Mouse (Mus musculus) gastrocnemius, adult 8-10 months (tissue): ENCODE results near the gene Mdga2. TPM values are rescaled to one million over a fixed set of nuclear protein-coding genes. Genes with fewer than 3 reads are reported as not detected.

Experiments used
- DNase-seq, 2 experiments: peaks; one replicate each; pipeline ENCODE4 v3.0.0; 2022; ENCODE audit warnings: low spot score in 2 of 2
- total RNA-seq, 4 experiments: library from RNA; stranded (reverse); gene quantifications; 2 replicates each; pipeline ENCODE4 v1.2.4; 2022

Mdga2 gene
- total RNA-seq, 4 experiments from 2014 or later: 0.04 to 2.0 (median 0.15) TPM; not detected in 1

DNA sequence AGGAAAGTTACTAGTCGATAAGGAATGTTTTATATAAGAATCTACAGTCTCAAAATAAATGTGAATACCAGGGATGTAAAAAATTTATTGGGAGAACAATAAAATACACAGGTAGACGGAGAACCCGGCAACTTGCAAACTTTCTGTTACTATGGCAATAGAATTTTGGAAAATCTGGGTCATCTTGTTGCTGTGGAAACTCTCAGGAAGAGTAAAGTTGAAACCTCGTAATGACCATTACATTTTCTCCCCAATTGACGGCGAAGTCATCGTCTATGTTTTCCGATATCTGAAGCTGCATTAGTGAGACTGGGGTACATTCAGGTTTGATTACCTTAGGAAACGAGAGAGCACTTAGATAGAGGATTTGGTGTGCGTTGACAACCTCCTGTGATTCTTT, 514.0 kb downstream of the Mdga2 start:
- no peak for DNase-seq

DNA sequence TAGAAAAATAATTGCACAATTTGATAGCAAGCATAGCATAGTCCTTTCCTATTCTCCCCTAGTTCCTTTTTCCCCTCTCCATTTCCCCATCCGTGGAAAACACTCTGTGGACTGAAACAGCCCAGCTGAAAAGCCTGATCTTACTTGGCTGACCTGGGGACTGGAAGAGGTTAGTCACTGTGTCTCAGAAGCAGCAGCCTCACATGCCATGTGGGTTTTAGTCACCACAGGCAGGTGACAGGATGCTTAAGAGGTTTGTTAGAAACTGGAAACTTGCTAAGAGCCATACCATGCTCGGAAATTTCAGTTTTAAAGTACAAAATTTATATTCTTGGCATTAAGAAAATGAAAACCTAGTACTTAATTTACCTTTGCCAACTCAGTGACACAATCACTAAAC, 514.9 kb downstream of the Mdga2 start:
- DNase-seq: no peak

DNA sequence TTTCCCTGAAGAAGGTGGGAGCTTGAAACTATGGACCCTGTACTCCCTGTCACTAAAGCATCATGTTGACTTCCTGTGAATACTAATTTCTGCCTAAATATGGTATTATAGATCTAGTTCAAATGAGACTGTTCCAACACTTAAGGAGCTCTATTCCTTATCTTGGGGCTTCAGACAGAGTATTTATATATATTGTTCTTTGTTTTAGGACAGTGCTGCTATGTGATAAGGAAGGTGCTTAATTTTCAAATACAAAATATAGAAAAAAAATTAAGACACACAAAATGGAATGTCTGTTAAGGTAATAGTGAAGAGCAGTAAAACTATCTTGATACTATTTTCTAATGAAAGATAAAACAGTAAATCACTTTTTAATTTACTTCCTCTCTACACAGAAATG, 517.3 kb downstream of the Mdga2 start:
- no peak for DNase-seq

DNA sequence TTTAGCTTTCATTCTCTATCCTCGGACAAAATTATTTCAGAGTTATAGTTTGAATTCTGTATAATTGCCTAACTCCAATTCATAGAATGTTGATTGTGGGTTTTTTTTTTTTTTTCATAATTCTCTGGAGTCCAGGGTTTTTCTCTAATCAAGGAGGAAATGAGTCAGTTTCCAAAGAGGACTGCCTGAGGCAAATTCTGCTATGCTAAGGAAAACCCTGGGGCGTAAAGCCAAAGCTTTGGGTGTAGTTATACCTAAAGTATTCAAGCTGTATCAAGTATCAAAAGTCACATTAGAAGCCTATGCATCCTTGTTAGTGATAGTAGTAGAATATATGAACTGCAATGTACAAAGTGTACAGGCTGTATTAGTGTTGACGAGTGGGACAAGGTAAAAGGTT, 519.6 kb downstream of the Mdga2 start:
- no peak for DNase-seq

DNA sequence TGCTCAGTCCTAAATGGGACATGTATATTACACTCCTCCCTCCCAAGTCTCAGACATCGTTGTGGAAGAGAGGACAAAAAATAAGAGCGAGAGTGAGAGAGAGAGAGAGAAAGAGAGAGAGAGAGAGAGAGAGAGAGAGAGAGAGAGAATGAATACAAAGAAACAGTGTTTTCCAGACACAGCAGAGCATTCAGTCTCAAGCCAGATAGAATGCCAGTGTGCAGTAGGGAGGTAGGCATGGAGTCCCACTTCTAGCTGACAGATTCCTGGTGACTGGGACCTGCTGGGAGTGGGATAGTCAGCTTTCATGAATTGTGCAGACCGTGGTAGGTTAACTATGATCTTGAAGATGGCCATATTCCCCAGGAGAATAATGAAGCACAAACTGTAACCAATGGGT, 542.8 kb downstream of the Mdga2 start:
- no peak for DNase-seq

DNA sequence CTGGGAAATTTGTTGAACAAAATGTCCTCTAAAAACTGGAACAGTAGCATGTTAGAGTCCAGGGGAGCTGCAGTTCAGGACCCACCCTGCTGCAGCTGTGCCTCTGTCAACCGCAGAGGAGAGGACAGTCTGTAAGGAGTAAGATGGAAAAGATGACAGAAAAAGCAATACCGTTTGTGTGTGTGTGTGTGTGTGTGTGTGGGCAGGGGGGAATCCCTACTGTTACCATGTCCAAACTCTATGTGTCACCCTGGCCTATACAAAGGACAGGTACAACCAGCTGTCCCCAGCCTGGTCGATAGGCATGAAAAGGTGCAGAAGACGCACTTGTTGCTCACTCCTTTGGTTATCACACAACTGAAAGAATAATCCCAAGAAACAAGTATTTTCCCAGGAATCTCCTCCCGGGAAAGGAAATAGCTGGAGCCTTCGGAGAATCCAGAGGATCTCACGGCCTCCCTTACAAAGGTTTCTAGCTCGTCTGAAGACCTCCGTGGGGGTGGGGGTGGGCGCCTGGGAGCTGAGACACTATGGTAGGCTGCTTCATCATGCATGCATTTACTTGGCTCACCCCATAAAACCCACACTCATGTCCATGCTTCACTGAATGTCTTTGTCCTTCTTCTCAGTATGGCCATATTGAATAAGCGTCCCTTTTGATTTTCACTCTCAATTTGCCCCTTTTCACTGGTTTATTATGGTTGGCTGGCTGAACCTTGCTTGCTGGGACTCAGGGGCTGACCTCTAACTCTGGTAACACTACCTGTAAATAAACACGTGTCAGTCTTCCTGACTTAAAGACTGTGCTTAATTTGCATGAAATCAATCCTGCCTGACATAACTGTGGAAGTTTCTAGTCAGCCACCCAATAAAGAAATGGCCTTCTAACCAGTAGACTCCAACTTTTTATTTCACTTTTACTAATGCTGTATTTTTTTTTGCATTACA, 573.5 kb downstream of the Mdga2 start:
- DNase-seq: no peak

DNA sequence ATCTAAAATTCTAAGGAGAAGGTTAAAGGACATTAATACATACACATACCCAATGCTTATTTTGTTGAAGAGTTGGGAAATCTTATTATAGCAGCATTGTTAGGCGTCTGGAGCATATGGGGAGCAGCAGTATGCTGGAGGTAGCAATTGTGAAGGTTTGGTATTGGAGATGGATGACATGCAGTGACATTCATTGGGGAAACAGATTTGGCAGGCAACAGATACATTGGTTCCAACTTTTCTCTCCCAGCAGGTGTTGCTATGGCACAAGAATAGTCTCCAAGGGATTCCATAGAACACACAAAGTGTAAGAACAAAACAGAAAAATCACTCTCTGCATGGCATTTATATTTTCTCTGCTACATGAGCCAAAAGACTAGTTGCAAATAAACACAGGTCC, 581.9 kb downstream of the Mdga2 start:
- no peak for DNase-seq

DNA sequence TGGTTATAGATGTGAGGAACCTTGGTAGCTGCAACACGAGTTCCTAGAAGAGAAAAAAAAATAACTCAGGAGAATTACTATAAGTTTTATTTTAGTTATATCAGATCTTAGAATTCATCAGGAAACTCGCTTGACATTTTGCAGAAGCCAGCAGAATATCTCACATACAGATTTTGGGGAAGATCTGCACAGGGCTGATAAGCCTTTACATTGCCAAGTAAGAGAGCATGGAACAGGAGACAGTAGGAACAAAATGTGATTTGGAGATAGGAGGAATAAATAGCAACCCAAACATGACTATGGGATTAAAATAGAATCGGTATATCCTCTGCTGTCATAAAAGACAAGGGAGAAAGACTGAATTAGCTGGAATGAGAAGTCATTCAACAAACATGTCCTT, 602.4 kb downstream of the Mdga2 start:
- DNase-seq: no peak

DNA sequence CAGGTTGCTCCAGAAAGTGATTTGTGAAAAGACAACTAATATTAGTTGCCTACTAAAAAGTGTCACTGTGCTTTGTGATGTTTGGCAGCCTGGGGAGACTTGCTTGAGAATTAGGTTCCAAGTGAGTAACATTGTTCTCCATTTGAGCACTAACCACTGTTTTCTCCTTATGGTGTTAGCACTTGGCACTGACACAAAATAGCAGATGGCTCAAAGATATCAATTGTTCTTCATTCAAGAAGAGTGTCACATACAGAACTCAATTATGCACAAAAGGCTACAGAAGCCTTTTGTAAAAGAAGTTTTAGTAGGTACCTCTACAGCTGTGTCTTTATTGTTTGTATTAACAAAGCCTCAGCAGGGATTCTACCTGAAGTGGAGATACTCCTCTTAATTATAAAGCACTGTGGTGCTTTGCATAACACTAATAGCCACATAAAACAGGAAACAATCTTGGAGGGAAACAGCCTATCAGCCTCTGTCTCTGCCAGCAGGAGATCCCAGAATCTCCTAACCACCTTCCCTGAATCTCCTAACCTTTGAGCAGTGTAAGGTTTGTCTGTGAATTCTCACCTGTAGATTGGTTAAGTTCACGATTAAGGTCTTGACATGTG, 630.6 kb downstream of the Mdga2 start:
- no peak for DNase-seq

DNA sequence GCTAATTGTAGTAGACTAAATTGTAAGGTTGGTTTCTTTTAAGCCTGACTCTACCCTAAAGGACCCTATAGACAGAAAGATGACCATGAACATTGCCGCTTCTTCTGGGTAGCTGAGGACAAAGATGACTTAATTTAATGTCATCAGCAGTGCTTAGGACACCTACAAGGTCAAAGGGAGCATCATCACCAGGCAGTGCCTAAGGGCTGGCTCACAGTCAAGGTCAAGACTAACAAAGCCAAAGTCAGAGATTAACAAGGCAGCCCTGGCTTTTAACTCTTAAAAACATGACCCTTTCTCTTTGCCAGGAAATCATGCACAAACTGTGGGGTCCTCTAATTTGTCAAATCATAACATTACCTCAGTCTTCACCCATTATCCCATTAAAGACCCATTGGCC, 657.0 kb downstream of the Mdga2 start:
- DNase-seq: no peak

DNA sequence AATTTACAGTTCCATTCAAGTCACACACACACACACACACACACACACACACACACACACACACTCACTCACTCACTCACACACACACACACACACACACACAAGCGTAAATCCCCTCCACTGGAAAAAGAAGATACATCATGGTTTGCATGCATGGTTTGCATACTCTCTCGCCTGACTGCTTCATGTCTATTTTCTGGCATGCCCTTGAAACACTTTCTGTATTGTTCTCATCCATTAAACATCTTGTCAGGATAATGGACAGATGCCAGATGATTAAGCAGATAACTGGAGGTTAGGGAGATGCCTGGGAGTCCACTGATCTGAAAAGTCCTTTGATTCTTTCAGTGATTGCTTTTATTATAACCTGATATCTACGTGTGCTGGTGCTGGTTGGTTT, 665.5 kb downstream of the Mdga2 start:
- DNase-seq: no peak

DNA sequence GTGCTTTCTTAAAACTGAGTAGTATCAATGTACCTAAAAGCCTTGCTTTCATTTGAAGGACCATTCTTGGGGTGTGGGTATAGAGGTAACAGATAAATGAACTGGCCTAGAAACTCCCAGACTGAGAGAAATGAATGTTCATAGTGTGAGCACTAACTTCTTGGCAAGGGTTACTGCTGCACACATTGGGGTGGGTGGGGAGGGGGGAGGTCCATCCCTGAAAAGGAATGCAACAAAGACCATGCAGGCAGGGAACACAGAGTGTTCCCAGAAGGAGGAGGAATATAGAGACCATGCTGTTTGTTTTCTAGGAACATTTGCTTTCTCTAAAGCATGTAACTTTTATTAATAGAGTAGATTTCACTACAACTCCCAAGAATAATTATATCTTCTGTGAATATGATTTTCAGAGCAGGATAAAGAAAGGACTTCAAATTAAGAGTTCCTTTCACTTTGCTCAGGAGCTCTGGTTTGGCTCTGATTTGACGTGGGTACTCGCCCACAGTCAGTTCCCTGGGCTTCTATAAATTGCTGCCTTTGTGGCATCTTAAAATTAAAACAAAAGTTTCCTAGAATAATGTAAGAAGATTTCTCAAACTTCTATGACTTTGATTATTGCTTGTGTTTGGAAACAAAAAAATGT, 666.0 kb downstream of the Mdga2 start:
- no peak for DNase-seq

DNA sequence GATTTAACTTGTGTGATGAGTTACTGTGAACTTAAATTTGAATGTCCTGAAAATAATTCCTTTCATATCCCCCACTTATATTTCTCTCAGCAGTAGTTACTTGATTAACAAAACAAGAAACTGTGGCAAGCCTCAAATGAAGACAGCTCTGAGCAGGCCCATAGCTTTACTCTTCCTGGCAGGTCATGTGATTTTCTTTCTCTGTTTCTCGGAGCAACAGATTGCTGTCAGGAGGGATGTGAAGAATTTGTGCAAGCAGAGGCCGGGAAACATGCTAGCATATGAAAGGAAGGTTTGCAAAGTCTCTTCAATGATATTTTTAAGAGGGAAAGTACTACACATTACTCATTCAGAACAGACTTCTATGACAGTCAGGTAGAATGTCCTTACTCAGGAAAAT, 697.4 kb downstream of the Mdga2 start:
- no peak for DNase-seq

DNA sequence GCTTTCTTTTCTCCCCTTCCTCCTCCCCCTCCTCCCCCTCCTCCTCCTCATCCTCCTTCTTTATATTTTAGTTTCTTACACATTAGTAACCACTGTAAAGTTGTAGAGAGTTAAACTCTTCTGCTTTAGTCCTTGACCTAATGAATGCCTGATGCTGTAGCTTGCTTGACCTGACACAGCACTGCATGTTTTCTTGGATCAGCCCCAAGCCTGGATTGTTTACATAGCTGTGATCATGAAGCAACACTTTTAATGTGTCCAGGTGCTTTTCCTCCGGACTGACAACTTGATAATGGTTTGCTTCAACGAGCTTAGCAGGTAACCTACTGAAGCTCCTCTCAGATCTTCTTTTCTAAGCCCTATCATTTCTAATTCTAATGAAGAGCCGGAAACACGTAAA, 723.1 kb downstream of the Mdga2 start:
- no peak for DNase-seq

DNA sequence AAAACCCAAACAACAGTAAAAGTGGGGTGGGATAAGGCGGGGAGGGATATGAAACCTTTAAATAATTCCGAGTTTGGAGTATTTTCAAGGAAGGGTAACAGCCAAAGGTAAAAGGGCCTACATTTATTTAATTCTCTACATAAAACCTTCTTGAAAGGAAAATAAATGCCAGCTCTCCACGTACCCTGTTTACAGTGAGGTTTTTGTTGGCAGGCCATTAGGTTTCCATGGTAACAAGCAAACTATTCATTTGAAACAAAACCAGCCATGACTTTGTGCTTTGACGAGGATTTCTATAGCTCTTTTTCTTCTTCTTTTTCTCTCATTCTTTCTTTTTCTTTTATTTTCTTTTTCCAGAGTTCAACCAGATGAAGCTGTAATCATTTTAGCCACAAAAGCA, 751.5 kb downstream of the Mdga2 start:
- DNase-seq: no peak

DNA sequence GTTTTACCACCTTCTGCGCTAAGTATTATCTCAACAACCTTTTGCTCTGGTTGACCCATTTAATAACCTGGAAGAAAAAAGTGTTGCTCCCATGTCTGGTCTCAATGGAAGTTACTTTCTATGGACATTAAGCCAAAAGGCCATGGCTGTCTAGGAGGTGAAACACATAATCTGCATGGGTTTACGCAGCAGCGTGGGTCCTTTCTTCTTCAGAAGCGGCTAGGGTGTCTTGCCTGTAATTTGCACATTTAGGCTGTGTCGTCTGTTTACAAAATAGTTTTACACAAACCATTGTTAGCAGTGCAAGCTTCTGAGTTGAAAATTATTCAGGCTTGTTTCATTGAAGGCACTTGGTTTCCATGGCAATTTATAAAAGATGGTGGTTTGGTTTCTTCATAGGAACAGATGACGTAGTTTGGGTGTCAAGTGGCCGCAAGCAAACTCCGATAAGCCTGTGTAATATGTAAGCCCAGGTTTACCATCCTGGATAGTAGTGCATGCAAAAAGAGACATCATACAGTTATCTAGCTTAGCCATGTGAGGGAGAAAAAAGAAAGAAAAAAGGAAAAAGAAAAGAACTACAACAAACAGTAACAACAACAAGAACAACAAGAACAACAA, 752.0 kb downstream of the Mdga2 start:
- no peak for DNase-seq

DNA sequence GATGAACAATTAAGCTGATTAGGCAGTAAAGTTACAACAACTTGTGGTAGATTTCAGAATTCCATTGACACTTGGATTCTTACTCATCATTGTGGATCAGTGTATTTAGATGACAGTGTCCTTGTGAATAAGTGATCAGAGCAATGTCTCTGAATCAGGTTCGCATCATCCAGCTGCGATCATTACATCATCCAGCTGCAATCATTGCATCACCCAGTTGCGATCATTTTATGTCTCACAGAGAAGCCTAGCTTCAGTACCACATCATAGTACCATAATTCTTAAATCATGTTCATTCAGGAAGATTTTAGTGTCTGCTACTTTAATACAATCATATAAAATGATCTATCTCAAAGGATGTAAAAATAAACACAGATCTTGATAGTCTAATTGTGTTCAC, 756.8 kb downstream of the Mdga2 start:
- no peak for DNase-seq

DNA sequence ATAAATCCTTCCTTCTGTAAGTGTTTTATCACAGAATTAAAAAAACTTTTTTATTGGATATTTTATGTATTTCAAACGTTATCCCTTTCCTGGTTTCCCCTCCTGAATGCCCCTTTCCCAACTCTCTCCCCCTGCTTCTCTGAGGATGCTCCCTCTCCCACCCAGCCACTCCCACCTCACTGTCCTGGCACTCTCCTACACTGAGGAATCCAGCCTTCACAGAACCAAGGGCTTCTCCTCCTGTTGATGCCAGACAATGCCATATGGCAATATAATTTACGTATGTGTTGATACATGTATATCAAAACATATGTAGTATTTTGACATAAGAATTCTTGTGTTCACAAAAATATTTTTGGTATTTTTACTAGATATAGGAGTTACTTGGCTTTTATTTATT, 779.0 kb downstream of the Mdga2 start:
- DNase-seq: no peak
